Mouse (Mus musculus) kidney, postnatal 25 days (tissue): ENCODE results near the gene Ikzf1.

Experiments
- DNase-seq, 2 experiments: peaks; one replicate each; pipeline ENCODE4 v3.0.0; 2021; ENCODE audit warnings: mixed read lengths in 2 of 2

Ikzf1 gene

GRCm38 (mm10) chr11:11766736-11767135, 81.9 kb downstream of the Ikzf1 start:
- no peak for DNase-seq

- no peak for DNase-seq
Observed at GRCm38 (mm10) chr11:11768057-11768456, 83.3 kb downstream of the Ikzf1 start.

- no peak for DNase-seq
Observed at GRCm38 (mm10) chr11:11769281-11769680, 84.5 kb downstream of the Ikzf1 start.

GRCm38 (mm10) chr11:11770691-11771090, 85.9 kb downstream of the Ikzf1 start:
- DNase-seq, result no peak

- no peak for DNase-seq
Observed at GRCm38 (mm10) chr11:11772196-11772595, 87.4 kb downstream of the Ikzf1 start.

- DNase-seq, result no peak
Observed at GRCm38 (mm10) chr11:11774384-11774783, 89.6 kb downstream of the Ikzf1 start.

GRCm38 (mm10) chr11:11774893-11775292, 90.1 kb downstream of the Ikzf1 start:
- no peak for DNase-seq

GRCm38 (mm10) chr11:11776071-11776821, 91.4 kb downstream of the Ikzf1 start:
- no peak for DNase-seq

GRCm38 (mm10) chr11:11776822-11777174, 92.0 kb downstream of the Ikzf1 start:
- no peak for DNase-seq

- no peak for DNase-seq
Observed at GRCm38 (mm10) chr11:11777246-11777645, 92.4 kb downstream of the Ikzf1 start.

GRCm38 (mm10) chr11:11777796-11778195, 93.0 kb downstream of the Ikzf1 start:
- DNase-seq, result no peak

- DNase-seq, result no peak
Observed at GRCm38 (mm10) chr11:11778345-11778744, 93.5 kb downstream of the Ikzf1 start.

GRCm38 (mm10) chr11:11781728-11782127, 96.9 kb downstream of the Ikzf1 start:
- DNase-seq, result no peak

- DNase-seq, result no peak
Observed at GRCm38 (mm10) chr11:11785457-11785856, 100.7 kb downstream of the Ikzf1 start.

- DNase-seq, result peak; percentile 80 to 85
Observed at GRCm38 (mm10) chr11:11788521-11788974, 103.7 kb downstream of the Ikzf1 start.

- DNase-seq, result no peak
Observed at GRCm38 (mm10) chr11:11794626-11795025, 109.8 kb downstream of the Ikzf1 start.

- DNase-seq, result no peak
Observed at GRCm38 (mm10) chr11:11798690-11799089, 113.9 kb downstream of the Ikzf1 start.

- no peak for DNase-seq
Observed at GRCm38 (mm10) chr11:11800304-11800703, 115.5 kb downstream of the Ikzf1 start.

- no peak for DNase-seq
Observed at GRCm38 (mm10) chr11:11801067-11801466, 116.3 kb downstream of the Ikzf1 start.

- no peak for DNase-seq
Observed at GRCm38 (mm10) chr11:11804421-11804820, 119.6 kb downstream of the Ikzf1 start.

GRCm38 (mm10) chr11:11805951-11806350, 121.1 kb downstream of the Ikzf1 start:
- DNase-seq, result no peak

GRCm38 (mm10) chr11:11808035-11808819, 123.4 kb downstream of the Ikzf1 start:
- no peak for DNase-seq

GRCm38 (mm10) chr11:11808820-11809403, 124.1 kb downstream of the Ikzf1 start, which contains the start of gene Fignl1:
TSS of gene Fignl1 (minus strand) at chr11:11808962.
- peak; percentile 95 to 96 for DNase-seq
